Mouse (Mus musculus): ENCODE results near the gene Rab9.
"Not testable (repeated sequence)": the region's sequence is repeated elsewhere in the genome, so short reads cannot be mapped to it uniquely, and the experiment has no call there.

Rab9 gene

DNA sequence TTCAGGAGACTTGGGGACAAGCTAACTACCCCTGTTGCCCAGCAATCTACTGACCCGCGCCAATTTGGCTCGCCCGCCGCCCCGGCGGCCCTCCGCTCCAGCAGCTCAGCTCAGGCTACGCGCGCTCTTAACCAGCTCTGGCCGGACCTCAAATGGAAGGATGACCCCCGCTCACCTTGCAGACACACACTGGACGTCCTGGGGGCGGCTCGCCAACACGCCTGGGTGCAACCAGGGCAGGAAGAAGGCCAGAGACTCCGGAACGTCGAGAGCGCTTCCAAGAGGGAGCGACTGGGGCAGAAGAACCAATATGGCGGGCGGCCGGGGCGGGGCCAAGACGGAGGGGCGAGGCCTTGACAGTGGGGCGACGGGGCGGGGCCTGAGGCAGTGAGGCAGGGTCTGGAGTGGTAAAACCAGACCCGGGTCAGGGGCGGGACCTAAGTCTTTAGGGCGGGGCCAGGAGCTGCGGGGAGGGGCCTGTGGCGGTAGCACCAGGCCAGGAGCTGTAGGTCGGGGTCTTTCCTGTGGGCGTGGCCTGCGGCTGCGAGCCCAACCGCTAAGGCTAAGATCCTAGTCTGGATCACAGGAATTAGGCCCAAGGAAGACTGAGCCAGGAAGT, at the start of gene Rab9:
Rab9 (minus strand) TSS at position 503 of the 619 bp plus-strand sequence.
- DNase-seq (ENCODE audit: low spot score): peak; percentile 87

DNA sequence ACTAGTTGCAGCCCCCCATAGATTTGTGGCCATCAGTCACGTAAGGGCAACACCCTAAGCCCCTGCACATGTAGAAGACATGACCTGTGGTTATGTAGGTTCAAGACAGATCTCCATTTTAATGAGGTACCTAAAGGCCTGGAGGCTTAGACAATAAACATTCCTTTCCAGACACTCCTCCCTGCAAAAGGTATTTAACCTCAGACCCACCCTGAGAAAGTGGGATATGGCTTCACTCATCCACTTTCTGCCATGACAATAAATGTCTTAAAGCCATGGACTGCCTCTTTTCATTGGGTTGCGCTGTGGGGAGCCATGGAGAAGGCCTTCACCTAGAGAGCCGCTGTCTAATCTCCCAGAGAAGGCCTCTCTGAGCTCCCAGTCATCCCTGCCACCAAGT, 48.5 kb upstream of the Rab9 start:
- DNase-seq (ENCODE audit: low spot score): no peak

DNA sequence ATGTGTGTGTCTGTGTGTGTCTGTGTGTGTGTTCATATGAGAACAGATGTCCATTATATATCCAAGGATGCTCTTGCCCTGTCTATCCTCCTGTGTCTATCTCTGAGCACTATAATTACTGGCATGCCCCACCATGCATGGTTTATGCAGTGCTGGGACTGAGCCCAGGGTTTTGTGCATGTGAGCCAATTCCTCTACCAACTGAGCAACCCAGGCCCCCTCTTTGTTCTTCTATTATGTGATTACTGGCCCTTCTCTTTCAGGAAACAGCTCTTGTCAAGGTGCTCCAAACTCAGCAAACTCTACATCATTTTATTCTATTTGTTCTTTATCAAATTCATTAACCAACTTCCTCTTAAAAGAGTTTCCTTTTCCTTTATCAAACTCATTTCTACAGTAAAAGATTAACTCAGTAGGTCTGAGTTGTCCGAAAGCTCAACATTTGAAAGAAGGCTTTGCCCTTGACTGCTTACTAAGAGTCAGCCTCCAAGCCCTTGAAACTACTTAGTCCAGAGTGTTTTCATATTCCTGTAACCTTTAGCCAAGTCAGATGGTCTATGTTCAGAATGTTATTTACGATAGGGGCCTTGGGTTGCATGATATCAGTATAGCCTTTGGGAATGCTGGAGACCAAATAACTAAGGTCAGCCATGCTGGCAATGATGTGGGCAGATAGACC, 46.1 kb upstream of the Rab9 start:
- peak; percentile 9 for DNase-seq (ENCODE audit: low spot score)

DNA sequence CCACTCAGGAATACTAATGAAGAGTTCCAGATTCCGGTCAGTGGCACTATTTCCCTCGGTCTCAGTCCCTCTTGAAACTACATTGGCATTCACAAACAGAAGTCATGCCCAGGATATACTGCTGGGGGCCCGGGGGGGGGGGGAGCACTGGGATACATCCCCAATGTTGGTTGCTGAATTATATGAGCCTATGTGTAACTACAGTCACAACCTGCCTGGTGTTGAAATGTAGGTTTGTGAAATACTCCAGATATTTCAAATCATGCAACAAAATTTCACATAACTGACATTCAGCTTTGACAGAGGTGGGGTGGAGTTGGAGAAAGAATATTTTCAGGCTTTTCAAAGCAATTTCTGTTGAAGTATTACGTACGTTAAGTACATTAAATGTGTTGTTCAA, 41.1 kb upstream of the Rab9 start:
- DNase-seq (ENCODE audit: low spot score): no peak

DNA sequence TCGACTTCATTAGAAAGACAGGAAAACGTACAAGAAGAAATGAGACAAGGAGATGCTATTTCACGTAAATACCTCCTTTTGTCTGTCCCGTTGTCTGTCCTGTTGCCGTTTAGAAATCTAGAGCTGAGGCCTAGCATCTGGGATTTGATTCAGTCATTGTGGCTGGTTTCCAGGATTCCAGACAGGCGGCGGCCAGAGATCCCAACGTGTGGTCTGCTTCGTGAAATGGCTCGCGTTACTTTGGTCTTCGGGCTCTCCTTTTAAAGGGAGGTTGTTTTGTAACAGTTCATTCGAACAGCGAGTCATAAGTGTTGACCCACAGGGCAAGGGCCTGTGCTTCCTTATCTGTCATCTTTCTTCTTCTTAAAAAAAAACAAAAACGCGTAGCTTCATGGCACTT, 38.7 kb upstream of the Rab9 start, which contains the start of gene Tceanc:
Tceanc (minus strand) TSS at position 223 of the 400 bp plus-strand sequence.
- DNase-seq (ENCODE audit: low spot score): no peak

DNA sequence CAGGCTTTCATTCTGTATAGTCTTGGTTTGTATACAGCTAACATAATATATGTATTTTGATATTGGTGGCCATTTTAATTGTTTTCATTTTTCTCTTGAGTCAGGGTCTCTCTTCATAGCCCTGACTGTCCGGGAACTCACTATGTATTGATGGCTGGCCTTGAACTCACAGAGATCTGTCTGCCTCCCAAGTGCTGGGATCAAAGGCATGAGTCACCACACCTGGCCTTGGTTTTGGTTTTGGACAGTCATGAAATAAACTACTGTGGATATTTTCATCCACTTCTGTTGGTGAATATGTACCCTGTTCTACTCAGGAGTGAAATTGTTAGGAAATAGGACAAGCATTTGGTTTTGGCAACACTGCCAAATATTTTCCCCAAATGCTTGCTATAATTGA, 37.0 kb upstream of the Rab9 start:
- DNase-seq (ENCODE audit: low spot score): no peak

DNA sequence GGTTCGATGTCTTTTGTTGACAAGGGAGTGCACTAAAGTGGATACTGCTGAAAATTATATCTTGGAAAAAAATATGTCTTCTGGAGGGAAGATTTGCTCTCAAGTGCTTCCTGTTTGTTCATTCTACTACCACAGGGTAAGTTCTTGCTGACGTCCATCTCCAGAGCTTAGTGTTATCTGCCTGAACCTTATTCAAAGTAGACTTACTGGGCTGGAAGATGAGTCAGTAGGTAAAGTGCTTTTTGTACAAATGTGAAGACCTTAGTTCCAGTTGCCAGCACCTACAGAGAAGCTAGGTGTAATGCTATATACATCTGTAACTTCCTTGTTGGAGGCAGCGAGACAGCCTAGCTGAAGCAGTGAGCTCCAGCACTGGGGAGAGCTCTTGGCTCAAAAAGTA, 36.3 kb upstream of the Rab9 start:
- DNase-seq (ENCODE audit: low spot score): no peak

DNA sequence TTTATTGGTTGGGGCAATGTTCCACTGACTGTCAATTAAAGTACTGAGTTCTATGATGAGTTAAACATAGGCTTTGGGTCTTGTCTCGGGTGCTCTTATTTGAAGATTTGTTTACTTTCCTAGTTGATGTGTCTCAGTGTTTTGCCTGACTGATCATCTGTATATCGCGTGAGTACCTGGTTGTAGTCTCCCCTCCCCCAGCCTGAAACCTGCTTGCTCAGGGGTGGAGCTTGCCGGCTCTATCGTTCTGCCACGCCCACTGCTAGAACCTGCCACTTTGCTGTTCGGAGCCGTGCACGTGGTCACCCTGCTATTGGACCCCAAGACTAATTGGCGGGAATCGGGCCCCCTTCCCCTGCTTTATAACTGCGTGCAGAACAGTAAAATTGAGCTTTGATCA, 34.4 kb upstream of the Rab9 start:
- DNase-seq (ENCODE audit: low spot score): not testable (repeated sequence)

DNA sequence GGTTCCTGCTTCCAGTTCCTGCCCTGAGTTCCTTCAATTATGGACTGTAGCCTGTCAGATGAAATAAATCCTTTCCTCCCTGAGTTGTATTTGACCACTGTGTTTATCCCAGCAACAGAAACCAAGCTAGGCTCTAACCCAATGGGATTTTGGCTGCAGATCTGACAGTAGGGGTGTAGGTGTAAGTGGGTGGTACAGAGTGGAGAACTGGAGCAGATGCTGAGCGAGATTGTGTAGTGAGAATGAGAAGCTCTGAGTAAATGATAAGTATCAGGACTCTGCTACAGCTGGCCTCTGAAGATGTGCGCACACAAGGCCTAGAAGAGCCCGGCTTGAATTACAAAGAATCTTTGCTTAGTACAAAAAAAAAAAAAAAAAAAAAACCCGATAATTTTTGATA, 32.4 kb upstream of the Rab9 start:
- DNase-seq (ENCODE audit: low spot score): no peak

DNA sequence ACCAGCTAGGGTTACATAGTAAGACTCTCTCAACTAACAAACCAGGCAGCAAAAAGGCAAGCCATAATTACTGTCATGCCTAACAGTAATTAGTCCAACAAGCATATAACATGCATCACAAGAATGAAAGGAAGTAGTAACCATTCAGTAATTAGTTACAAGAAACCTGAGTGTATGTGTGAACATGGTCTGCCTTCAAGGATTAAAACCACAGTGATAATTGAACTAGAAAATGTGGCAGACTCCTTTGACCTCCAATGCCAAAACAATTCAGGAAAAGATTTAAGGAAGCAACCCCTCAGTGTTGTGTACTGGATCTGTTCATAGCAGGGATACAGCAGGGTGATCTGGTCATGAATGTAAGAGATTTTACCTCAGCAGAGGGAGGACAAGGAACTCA, 31.4 kb upstream of the Rab9 start:
- no peak for DNase-seq (ENCODE audit: low spot score)

DNA sequence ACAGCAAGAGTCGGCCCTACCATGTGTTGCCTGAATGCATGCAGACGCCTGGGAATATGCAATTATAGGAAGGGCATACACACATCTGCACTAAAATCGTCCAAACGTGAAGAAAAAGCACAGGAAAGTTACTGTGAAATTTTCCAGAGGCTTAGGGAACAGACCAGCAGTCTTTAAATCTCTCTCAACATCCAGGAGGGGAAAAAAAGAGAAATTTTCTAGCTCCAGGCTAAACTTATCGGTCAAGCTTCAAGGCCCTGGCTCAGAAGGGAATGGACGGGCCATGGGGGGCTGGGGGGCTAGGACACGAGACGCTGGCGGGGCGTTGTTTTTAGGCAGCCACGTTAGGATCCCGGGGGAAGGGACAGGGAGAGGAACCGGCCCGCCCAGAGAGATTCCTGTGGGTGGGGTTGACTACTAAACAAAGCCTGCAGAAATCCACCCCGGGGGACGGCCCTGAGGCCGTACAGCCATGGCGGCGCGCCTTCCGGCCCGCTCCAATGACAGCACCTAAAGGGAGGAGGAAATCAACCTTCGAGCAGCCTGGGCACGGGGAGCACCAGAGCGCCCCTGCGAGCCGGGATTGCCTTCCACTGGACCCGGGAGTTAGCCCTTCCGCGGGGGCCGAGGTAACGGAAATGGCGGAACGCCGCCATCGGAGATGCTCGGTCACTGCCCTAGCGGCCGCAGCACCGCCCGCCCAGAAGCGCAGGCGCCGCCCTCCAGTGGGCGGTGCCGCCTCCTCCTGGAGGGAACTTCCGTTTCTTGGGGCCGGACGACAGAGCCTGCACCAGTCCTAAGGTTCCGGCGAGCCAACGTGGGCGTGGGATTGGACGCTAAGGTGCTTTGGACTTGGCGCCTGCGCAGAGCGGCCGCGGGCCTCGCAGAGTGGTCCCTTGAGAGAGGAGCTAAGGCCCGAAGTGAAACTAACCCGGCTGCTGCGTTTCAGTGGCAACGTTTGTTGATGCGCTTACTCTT, 30.4 kb upstream of the Rab9 start:
- peak; percentile 93 for DNase-seq (ENCODE audit: low spot score)

DNA sequence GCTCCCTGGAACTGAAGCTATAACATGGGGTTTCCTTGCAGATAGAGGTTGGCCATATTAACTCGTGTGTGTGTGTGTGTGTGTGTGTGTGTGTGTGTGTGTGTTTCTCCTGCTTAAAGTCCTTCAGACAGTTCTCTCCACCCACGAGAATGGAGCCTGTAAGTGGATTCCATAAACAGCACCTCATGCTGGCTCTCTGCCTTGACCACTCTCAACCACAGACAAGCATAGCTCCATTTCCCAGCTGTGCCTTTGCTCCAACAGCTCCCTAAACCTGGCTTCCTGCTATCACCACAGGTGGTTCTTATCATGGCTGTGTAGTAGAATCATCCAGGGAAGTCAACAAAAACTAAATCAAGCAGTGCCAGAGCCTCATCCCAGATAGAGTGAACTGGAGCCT, 24.8 kb upstream of the Rab9 start:
- DNase-seq (ENCODE audit: low spot score): no peak

DNA sequence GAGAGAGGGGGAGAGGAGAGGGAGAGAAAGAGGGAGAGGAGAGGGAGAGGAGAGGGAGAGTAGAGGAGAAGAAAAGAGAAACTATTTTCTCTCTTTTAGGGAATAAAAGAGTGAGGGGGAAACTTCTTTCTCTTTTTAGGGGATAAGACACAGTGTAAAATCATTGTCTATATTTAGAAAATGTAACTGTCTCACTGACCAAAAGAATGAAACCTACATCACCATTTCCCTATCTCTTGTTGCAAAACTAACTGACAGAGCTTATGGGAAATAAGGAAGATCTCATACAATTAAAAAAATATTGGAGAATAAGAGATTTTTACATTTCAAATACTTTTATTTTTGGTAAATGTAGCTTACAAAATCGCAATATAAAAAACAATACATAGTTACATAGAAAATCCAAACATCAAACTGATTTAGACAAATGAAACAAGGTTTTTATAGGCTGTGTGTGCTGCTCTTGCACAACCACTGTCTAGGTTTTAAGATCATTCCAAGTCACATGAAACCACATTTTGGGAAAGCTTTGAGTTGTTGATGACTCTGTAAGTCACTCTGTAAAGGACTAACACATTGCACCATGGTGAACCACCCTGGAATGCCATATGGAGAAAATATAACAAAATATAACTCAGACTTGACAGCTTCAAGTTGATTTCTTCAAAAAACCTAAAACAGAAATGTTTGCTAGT, 20.0 kb upstream of the Rab9 start:
- no peak for DNase-seq (ENCODE audit: low spot score)

DNA sequence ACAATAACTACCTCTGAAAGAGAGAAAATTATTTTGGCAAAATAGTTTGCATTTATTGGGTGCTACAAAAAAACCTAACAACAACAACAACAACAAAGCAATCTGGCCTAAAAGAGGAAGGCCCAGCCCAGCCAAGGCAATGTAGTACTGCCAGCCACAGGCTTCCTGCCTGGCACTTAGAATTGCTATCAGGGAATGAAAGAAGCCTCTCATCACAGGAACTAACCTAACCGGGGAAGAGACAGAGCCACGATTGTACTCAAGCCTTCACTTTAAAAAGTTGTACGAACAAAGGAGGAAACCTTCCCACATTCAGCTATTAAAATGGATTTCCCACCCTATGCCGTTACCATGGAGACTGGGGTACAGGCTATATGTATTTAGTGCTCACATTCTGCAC, 18.1 kb upstream of the Rab9 start:
- DNase-seq (ENCODE audit: low spot score): no peak

DNA sequence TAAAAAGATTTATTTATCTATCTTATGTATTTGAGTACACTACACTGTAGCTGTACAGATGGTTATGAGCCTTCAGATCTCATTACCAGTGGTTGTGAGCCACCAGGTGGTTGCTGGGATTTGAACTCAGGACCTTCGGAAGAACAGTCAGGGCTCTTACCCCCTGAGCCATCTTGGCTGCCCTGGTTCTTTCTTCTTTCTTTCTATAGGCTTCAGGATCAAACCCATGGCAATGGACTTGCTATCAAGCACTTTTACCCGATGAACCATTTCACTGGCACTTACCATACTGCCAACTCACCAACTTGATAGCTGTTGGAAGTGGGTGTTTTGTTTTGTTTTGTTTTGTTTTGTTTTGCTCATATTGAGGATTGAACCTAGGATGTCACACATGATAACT, 15.4 kb upstream of the Rab9 start:
- DNase-seq (ENCODE audit: low spot score): no peak

DNA sequence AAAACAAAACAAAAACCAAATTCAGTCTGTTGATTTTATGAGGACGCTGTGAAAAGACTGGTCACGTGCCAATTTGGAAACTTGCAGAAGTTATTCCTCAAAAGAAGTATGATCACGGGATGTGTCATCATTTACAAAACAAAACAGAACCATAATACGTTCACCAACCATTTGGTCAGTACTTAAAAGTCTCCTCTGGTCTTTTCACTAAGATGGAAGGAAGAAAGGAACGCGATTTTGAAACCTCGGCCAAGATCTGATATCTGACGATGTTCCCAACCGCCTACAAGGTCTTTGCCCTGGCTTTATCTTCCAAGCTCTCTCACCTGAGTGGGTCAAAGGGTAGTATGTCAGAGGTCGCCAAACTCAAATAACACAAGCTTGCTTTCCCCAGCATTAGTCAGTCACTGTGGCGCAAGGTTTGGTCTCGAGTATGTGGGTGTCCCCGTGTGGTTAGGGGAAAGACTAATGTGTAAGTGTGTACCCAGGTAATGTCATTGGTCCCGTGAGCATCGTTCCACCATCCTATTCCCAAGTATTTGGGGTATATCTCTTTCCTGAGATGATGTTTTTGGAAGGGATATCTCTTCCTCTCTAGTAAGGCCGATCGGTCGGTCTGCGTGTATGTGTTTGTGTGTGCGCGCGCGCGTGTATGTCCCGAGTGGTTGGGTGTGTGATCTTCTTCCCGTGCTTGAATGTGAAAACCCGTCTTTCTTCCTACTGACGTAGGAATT, 869 bp downstream of the Rab9 start:
- no peak for DNase-seq (ENCODE audit: low spot score)

DNA sequence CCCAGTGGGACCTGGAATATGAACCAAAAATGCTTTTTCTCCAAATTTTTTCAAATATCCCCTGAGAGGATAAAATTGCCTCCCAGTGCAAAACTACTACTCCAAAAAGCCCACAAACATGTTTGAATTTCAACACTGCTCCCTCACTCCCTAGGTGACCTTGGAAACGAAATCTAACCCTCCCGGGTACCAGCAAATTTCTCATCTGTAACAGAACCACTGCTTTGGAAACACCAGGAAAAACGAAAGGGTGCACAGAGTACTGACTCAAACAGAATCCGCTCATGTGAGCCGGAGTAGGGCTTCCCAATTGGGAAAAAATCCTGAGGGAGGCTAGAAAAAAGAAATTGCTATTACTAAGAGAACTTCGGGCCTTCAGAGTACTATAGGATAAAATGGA, 2.3 kb downstream of the Rab9 start:
- DNase-seq (ENCODE audit: low spot score): no peak

DNA sequence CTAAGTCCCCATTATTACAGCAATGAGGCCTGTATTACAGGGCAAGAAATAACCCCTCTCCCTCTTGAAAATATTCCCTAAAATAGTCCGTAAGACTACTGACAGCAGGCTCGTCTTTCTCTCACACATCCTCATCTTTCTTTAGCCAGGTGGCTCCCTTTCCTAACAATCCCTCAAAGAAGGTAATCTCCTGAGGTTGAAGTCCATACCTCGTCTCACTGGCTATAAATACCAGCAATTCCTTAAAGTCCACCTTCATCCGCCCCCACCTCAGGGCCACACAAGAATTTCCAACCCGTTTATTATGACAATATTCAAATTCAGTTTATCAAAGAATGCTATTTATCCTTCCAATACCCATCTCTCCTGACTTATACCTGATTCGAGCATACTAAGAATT, 7.1 kb downstream of the Rab9 start:
- no peak for DNase-seq (ENCODE audit: low spot score)

DNA sequence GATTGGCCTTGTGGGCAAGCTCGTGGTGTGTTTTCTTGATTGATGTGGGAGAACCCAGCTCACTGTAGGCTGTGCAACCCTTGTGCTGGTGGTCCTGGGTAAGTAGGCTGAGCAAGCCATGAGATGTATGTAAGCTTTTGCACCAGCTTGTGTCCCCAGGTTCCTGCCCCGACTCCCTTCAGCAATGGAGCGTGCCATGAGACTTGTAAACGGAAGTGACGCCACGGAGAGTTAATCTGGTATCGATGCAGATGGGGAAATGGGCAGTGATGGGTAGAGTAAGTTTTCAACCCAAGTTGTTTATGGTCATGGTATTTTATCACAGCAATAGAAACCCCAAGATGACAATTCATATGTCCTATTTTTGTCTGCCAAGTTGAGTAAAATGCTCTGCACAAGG, 11.3 kb downstream of the Rab9 start:
- no peak for DNase-seq (ENCODE audit: low spot score)

DNA sequence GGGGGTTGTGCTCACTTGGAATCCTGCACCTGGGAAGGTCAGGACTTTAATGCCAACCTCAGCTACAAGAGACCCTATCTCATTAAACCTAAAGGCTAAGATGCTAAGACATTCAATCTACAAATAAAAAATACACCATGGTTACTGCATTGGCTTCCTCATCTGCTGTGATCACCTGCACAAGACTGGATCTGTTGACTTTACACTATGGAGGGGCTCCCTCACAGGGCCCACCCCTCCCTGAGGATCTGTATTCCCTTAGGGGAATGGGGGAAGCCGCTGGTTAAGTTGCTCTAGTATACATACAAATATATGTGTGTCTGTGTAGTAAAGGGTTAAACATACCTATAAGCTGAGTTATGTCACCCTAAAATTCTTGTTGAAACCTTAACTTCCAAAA, 24.1 kb downstream of the Rab9 start:
- DNase-seq (ENCODE audit: low spot score): no peak

DNA sequence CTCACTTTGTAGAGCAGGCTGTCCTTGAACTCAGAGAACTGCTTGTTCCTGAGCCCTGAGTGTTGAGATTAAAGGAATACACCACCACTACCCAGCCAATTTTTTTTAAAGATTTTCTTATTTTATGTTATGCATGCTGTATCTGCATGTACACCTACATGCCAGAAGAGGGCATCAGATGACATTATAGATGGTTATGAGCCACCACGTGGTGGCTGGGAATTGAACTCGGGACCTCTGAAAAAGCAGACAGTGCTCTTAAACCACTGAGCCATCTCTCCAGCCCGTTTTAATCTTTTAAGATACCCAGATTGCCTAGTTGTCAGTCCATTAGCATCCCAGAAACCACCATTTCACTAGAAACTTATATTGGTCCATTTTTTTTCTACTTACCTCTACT, 25.3 kb downstream of the Rab9 start:
- no peak for DNase-seq (ENCODE audit: low spot score)

DNA sequence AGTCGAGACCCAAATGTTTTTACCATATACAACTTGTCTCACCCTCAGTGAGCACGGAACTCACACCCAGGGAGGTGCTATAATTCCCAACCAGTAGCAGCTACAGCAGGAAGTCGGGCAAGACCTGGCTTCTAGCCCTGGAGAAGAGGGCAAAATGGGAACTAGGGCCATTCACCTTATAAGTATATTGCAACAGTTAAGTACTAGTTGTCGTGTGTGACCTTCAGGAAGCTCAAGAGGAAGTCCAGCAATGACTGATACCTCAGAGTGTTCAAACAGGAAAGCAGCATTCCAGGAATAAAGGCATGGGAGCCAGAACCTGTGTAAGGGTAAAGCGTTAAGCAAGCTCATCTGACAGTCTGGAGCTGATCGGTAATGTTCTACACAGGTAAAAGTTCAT, 26.1 kb downstream of the Rab9 start:
- DNase-seq (ENCODE audit: low spot score): no peak

Data from ovary, adult 18-20 months (tissue).